Mouse (Mus musculus) common myeloid progenitor, adult 5-6 weeks (primary cell): ENCODE results near the gene Klrb1. TPM values are rescaled to one million over a fixed set of nuclear protein-coding genes. Genes with fewer than 3 reads are reported as not detected.

ENCODE experiments used
- ATAC-seq: replicated peaks from 2 replicates; pipeline ENCODE4 v1.8.0; 2016; ENCODE audit warnings: low read depth, mild to moderate bottlenecking, moderate TSS enrichment, inconsistent platforms; ENCODE audit not compliant: poor library complexity, severe bottlenecking
- total RNA-seq: library from RNA; stranded (forward); fragments of 200-1000, 187-1606 nt; gene quantifications from 2 replicates; pipeline ENCODE4 v1.2.3, GENCODE M21; 2017

Gene Klrb1
- total RNA-seq, 1 experiment from 2014 or later = not detected

- peak; percentile 76 for ATAC-seq
Measured at GRCm38 (mm10) chr6:128736100-128736499, 13.2 kb upstream of the Klrb1 start.

GRCm38 (mm10) chr6:128734896-128735295, 12.0 kb upstream of the Klrb1 start:
- ATAC-seq = no peak

- ATAC-seq = peak; percentile 78
Measured at GRCm38 (mm10) chr6:128733908-128734679, 11.2 kb upstream of the Klrb1 start.

GRCm38 (mm10) chr6:128732032-128732431, 9.2 kb upstream of the Klrb1 start:
- ATAC-seq = no peak

- no peak for ATAC-seq
Measured at GRCm38 (mm10) chr6:128701691-128702090, 21.2 kb downstream of the Klrb1 start.

GRCm38 (mm10) chr6:128679574-128679973, 43.3 kb downstream of the Klrb1 start:
- no peak for ATAC-seq

- ATAC-seq = no peak
Measured at GRCm38 (mm10) chr6:128669936-128670335, 52.9 kb downstream of the Klrb1 start.

GRCm38 (mm10) chr6:128662206-128662605, 60.7 kb downstream of the Klrb1 start, which contains the start of gene Clec2h:
Gene Clec2h, plus strand, starts transcription at chr6:128662385.
- peak; percentile 54 for ATAC-seq

GRCm38 (mm10) chr6:128661249-128661648, 61.6 kb downstream of the Klrb1 start:
- no peak for ATAC-seq

Other genes with a start within 250 kb of the Klrb1 start
- not detected in 2 replicates for gene Pzp, start 196.3 kb downstream of the Klrb1 start, total RNA-seq
- gene A2ml1, start 141.5 kb downstream of the Klrb1 start, total RNA-seq = not detected in 2 replicates
- gene Klrb1a, start 99.5 kb downstream of the Klrb1 start, total RNA-seq = not detected in 2 replicates
- gene Clec2h, start 60.7 kb downstream of the Klrb1 start, total RNA-seq = not detected in 2 replicates
- 0.44 and 0.59 TPM in 2 replicates for gene Klrb1c, start 66.2 kb upstream of the Klrb1 start, total RNA-seq
- gene Gm44511, start 103.3 kb upstream of the Klrb1 start, total RNA-seq = 1.5 and 2.0 TPM in 2 replicates
- not detected in 2 replicates for gene Klrb1b, start 103.3 kb upstream of the Klrb1 start, total RNA-seq
- gene Clec2i, start 164.5 kb upstream of the Klrb1 start, total RNA-seq = 8.0 and 8.1 TPM in 2 replicates
- gene BC035044, start 168.1 kb upstream of the Klrb1 start, total RNA-seq = 213 and 215 TPM in 2 replicates
- not detected in 2 replicates for gene Clec2g, start 211.3 kb upstream of the Klrb1 start, total RNA-seq